Mouse (Mus musculus) hindbrain, postnatal 0 days (tissue): ENCODE measurements around the gene Gm37240. TPM values are rescaled to one million over a fixed set of nuclear protein-coding genes. Genes with fewer than 3 reads are reported as not detected.
"Not testable (repeated sequence)": the region's sequence is repeated elsewhere in the genome, so short reads cannot be mapped to it uniquely, and the experiment has no call there.

Source experiments
- ATAC-seq: fragments of 200-750 bp; cut with Nextera tagmentation; 2 replicates; pipeline ENCODE4 v1.8.0; 2017; ENCODE audit warnings: mild to moderate bottlenecking, moderate TSS enrichment, moderate library complexity
- DNase-seq: peaks from one replicate; pipeline ENCODE4 v3.0.0-alpha.2; 2015; ENCODE audit warnings: low spot score
- H3K27ac ChIP-seq: fragments of 300-500 bp; sonication (generic); 2 replicates; pipeline ENCODE4 v1.5.1; 2014; ENCODE audit warnings: mild to moderate bottlenecking
- H3K27me3 ChIP-seq: fragments of 300-500 bp; sonication (generic); 2 replicates; pipeline ENCODE4 v1.6.1; 2014; ENCODE audit warnings: low read length, mixed read lengths; ENCODE audit not compliant: insufficient read depth
- H3K36me3 ChIP-seq: fragments of 300-500 bp; sonication (generic); 2 replicates; pipeline ENCODE4 v1.6.1; 2014; ENCODE audit warnings: low read length, mixed read lengths; ENCODE audit not compliant: insufficient read depth
- H3K4me1 ChIP-seq: fragments of 300-500 bp; sonication (generic); 2 replicates; pipeline ENCODE4 v1.6.1; 2014; ENCODE audit warnings: antibody characterized with exemption, low read length, mixed read lengths; ENCODE audit not compliant: insufficient read depth
- H3K4me2 ChIP-seq: fragments of 300-500 bp; sonication (generic); 2 replicates; pipeline ENCODE4 v1.6.1; 2014; ENCODE audit warnings: low read depth, mild to moderate bottlenecking, low read length, moderate library complexity, mixed read lengths
- H3K4me3 ChIP-seq: fragments of 300-500 bp; sonication (generic); 2 replicates; pipeline ENCODE4 v1.5.1; 2014; ENCODE audit warnings: low read length
- H3K9ac ChIP-seq: fragments of 300-500 bp; sonication (generic); replicated peaks from 2 replicates; pipeline ENCODE4 v1.6.1; 2014; ENCODE audit warnings: mild to moderate bottlenecking, low read length, moderate library complexity, mixed read lengths
- H3K9me3 ChIP-seq: fragments of 300-500 bp; sonication (generic); 2 replicates; pipeline ENCODE4 v1.6.1; 2016; ENCODE audit warnings: low read length, mixed read lengths
- CTCF ChIP-seq: IDR thresholded peaks from 2 replicates; pipeline ENCODE4 v1.5.1; 2016; ENCODE audit warnings: antibody characterized with exemption, control low read depth, low read depth
- WGBS: fragments of 180-500 bp; shearing (Covaris S2); extraction: QIAGEN DNeasy Blood & Tissue Kit; methylation state at CpG from one replicate; pipeline ENCODE4 v1.1.7; 2014; 5-methylcytosine and 5-hydroxymethylcytosine counted together
- polyA plus RNA-seq: library from polyadenylated mRNA; unstranded; fragments of >200 nt; fragmentation: Nextera tagmentation; extraction: Ambion mirVana; gene quantifications from 2 replicates; pipeline ENCODE4 v1.2.1, GENCODE M21; 2015
- total RNA-seq: library from RNA; depleted of rRNA; stranded (reverse); fragments of >200 nt; gene quantifications from 2 replicates; pipeline ENCODE4 v1.2.3, GENCODE M21; 2014

The Gm37240 gene
- total and polyA plus RNA-seq, 2 experiments from 2014 or later = 1.5 TPM; not detected in 1

- no peak for ATAC-seq
- Histone ChIP-seq H3K4me2 (no peak overlapping the region), H3K9ac (no peak overlapping the region), H3K27me3 (no peaks in the 10 kb centered on the region; the same call in 1 of the 2 replicates), H3K4me3 (no peak overlapping the region), H3K4me1 (0 out of 2 replicates have a peak, but pooled peaks cover 3% of the 10 kb centered on the region), H3K27ac (no peak overlapping the region), H3K36me3 (no peaks in the 10 kb centered on the region), H3K9me3 (no peaks in the 10 kb centered on the region)
- peak; percentile 10; the same call in 1 of the 2 replicates for TF ChIP-seq CTCF
- WGBS = 76% methylated on average over 8 of the region's 8 CpGs
- DNase-seq = no peak
These were observed 1222.6 kb downstream of the Gm37240 start for GRCm38 (mm10) chr3:84664686-84665085.

DNA sequence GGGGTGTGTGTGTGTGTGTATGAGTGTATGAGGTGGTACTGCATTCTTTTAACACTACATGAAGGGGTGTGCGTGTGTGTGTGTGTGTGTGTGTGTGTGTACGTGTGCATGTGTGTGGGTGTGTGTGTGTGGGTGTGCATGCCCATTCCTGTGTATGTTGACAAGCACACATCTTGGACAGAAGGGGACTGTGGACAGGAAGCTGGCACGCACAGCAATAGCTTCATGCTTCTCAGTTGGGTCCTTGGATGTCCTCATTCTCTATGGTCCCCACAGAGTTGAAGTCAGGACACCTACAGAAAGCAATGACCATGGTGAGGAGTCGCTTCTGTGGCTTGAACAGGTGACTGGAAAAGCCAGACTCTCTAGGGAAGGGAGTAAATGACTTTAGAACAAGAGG lies 1223.5 kb downstream of the Gm37240 start:
- H3K27me3 ChIP-seq = no peaks in the 10 kb centered on the region; the same call in 1 of the 2 replicates
- no peak overlapping the region for H3K4me3 ChIP-seq
- H3K9ac ChIP-seq = no peak overlapping the region
- no peak overlapping the region for H3K4me2 ChIP-seq
- no peaks in the 10 kb centered on the region for H3K36me3 ChIP-seq
- H3K9me3 ChIP-seq = no peaks in the 10 kb centered on the region
- ATAC-seq = no peak
- 98% methylated on average over 4 of the region's 4 CpGs for WGBS
- H3K4me1 ChIP-seq = 0 out of 2 replicates have a peak, but pooled peaks cover 3% of the 10 kb centered on the region
- no peak for DNase-seq
- no peak overlapping the region for H3K27ac ChIP-seq
- TF ChIP-seq CTCF = no peak

DNA sequence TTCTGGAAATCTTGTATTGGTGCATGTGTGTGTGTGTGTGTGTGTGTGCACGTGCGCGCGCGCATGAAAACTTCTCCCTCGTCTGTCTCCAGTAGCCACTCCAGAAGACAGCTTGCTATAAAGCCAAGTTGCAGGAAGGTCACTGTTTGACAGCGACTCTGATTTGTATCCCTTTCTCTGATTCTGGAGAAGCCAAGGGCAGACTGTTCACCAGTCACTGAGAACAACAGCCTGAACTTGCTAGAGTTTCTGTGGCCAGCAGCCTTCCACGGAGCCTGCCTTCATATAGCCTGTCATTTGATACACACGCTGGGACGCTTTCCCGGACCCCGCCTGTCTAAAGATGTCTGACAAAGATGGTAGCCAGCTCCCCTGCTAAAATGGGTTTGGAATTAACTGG lies 1224.2 kb downstream of the Gm37240 start:
- TF ChIP-seq CTCF = no peak
- H3K9me3 ChIP-seq = no peaks in the 10 kb centered on the region
- WGBS = 89% methylated on average over 12 of the region's 12 CpGs
- DNase-seq = no peak
- no peak overlapping the region for H3K9ac ChIP-seq
- no peak overlapping the region for H3K4me3 ChIP-seq
- no peak for ATAC-seq
- H3K27me3 ChIP-seq = no peaks in the 10 kb centered on the region; the same call in 1 of the 2 replicates
- H3K4me1 ChIP-seq = 0 out of 2 replicates have a peak, but pooled peaks cover 3% of the 10 kb centered on the region
- no peak overlapping the region for H3K27ac ChIP-seq
- H3K36me3 ChIP-seq = no peaks in the 10 kb centered on the region
- H3K4me2 ChIP-seq = no peak overlapping the region

- no peaks in the 10 kb centered on the region for H3K27me3 ChIP-seq
- no peak overlapping the region for H3K27ac ChIP-seq
- no peak for TF ChIP-seq CTCF
- H3K9ac ChIP-seq = no peak overlapping the region
- peaks cover 2% of the 10 kb centered on the region; the same call in 1 of the 2 replicates for H3K4me1 ChIP-seq
- no peaks in the 10 kb centered on the region for H3K36me3 ChIP-seq
- no peaks in the 10 kb centered on the region for H3K9me3 ChIP-seq
- DNase-seq (no peak), ATAC-seq (no peak)
- no peak overlapping the region for H3K4me3 ChIP-seq
- H3K4me2 ChIP-seq = no peak overlapping the region
- WGBS = 90% methylated on average over 2 of the region's 2 CpGs
These were observed 1226.9 kb downstream of the Gm37240 start for GRCm38 (mm10) chr3:84660380-84660779.

DNA sequence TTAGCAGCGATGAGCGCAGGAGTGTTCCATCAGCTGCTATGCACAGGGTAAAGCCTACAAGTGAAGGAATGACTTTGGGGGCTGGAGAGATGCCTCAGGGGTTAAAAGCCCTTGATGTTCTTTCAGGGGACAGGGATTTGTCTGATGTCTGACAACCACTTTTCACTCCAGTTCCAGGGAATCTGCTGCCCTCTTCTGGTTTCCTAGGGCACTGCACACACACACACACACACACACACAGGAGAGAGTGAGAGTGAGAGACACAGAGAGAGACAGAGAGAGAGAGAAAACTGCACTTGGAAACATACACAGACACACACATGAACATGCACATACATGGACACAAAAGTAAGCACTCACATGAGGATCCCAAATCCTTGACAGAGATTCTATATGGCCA lies 1228.4 kb downstream of the Gm37240 start:
- no peaks in the 10 kb centered on the region for H3K36me3 ChIP-seq
- TF ChIP-seq CTCF = peak; percentile 39
- 94% methylated on average over 2 of the region's 2 CpGs for WGBS
- H3K9me3 ChIP-seq = no peaks in the 10 kb centered on the region
- DNase-seq (no peak), ATAC-seq (no peak)
- peaks cover 5% of the 10 kb centered on the region for H3K4me1 ChIP-seq
- H3K4me3 ChIP-seq = no peak overlapping the region
- H3K27ac ChIP-seq = no peak overlapping the region
- H3K27me3 ChIP-seq = no peaks in the 10 kb centered on the region
- H3K9ac ChIP-seq = no peak overlapping the region
- H3K4me2 ChIP-seq = no peak overlapping the region

DNA sequence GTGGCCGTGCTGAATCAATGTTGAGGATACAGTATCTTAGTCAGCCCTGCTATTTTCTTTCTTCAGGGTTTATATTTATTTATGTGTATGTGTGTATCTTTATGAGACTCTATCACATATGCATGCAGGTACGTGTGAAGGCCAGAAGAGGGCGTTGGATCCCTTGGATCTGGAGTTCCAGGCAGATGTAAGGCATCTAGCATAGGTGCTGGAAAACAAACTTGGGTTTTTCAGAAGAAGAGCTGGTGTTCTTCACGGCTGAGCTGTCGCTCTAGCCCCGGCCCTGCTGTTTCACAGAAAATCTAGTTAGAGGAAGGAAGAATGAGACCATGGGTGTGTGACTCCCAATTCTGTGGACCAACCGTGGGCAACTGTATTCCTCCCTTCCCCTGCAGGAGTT lies 1229.3 kb downstream of the Gm37240 start:
- no peak; the same call in 1 of the 2 replicates for TF ChIP-seq CTCF
- H3K4me3 ChIP-seq = no peak overlapping the region
- DNase-seq (no peak), ATAC-seq (no peak)
- no peaks in the 10 kb centered on the region for H3K9me3 ChIP-seq
- H3K27me3 ChIP-seq = no peaks in the 10 kb centered on the region
- H3K4me1 ChIP-seq = peaks cover 5% of the 10 kb centered on the region
- H3K4me2 ChIP-seq = no peak overlapping the region
- H3K27ac ChIP-seq = no peak overlapping the region
- WGBS = 89% methylated on average over 7 of the region's 7 CpGs
- H3K9ac ChIP-seq = no peak overlapping the region
- H3K36me3 ChIP-seq = no peaks in the 10 kb centered on the region

DNA sequence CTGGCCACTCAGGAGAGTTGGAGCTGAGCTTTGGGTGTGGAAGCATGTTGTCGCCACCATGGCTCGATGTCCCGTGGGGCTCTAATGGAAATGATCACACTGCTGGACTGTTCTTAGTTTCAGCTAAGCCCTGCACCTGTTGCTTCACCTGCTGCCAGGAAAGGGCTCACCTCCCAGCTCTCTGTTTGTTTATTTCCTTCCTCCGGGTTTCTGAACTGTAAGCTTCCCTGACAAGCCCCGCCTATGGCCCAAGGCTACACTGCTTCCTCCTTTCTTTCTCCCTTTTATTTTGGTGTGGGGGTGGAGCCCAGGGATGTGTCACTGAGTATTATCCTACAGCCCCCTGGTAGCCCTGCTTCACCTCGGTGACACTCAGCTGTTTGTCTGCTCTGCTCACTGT lies 1230.1 kb downstream of the Gm37240 start:
- H3K27ac ChIP-seq = no peak overlapping the region

GRCm38 (mm10) chr3:84655785-84656150 lies 1231.5 kb downstream of the Gm37240 start:
- not testable (repeated sequence) for H3K9me3 ChIP-seq, H3K9ac ChIP-seq, H3K4me1 ChIP-seq, H3K27ac ChIP-seq, DNase-seq, H3K27me3 ChIP-seq, H3K4me3 ChIP-seq, ATAC-seq, H3K36me3 ChIP-seq
- H3K4me2 ChIP-seq = peak overlapping the region; percentile 43
- WGBS = 78% methylated on average over 2 of the region's 2 CpGs

More for the DNA sequence above, 1230.1 kb downstream of the Gm37240 start:
- H3K9me3 ChIP-seq = no peaks in the 10 kb centered on the region
- no peak for TF ChIP-seq CTCF
- WGBS = 69% methylated on average over 6 of the region's 6 CpGs
- peaks cover 5% of the 10 kb centered on the region for H3K4me1 ChIP-seq
- no peaks in the 10 kb centered on the region for H3K27me3 ChIP-seq
- no peak overlapping the region for H3K4me2 ChIP-seq
- ATAC-seq (no peak), DNase-seq (no peak)
- no peak overlapping the region for H3K4me3 ChIP-seq
- no peaks in the 10 kb centered on the region for H3K36me3 ChIP-seq
- H3K9ac ChIP-seq = no peak overlapping the region
